In the genomic region with DNA sequence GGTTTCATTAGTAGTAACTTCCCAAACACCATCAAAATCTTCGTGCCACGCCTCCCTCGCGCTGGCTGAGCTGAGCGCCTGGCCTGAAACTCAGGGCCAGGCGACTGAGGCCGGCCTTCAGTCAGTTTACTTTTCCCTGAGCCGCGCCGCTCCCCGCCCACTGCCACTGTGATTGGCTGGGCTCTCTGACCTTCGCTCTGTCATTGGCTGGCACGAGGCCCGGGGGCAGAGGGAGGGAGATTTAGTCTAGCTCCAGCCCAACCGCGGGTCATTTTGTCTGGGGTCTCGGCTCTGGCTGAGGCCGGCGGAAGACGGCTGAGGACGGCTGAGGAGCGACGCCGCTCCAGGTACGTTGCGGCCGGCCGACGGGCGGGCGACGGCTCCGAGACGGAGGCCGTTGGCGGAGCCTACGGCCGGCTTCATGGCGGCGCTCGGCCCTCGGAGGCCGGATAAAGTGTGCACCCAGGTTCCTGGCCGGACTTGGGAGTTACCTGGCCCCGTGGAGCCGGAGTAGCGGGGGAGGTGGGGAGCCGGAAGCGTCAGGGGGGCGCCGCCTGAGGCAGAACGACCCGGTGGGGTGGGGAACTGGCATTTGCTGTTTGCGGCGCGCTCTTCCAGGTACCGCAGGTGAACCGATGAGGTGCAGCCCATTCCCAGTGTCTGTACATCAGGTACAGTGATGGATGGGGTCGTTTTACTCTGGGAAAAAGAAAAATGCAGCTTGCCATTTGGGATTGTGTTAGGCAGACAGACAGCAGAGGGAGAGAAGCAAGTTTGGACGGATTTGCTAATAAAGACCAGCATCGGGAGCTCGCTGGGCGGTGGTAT, we compare ENCODE assay signal across 8 mouse cellular contexts. TPM values are rescaled to one million over a fixed set of nuclear protein-coding genes. Genes with fewer than 3 reads are reported as not detected.
DNase-seq lines count a peak whose midpoint lies in the region; ATAC-seq and TF ChIP-seq lines count a peak whose summit lies in the region.

A gene (plus strand): TSS at position 34 of the 828 bp plus-strand sequence.

- 0 out of 2 replicates have a peak, but pooled peaks cover 5% of the 10 kb centered on the region for H3K27me3 ChIP-seq in embryonic facial prominence, embryonic 15.5 days
- H3K27me3 ChIP-seq in kidney, adult 2 months (replicated peaks; ENCODE audit: control insufficient read depth, insufficient read depth, low read length), result no peaks in the 10 kb centered on the region; the same call in 1 of the 2 replicates

- peaks cover 10% of the 10 kb centered on the region for H3K4me1 ChIP-seq in embryonic facial prominence, embryonic 15.5 days
- H3K4me1 ChIP-seq in kidney, adult 2 months (ENCODE audit: control insufficient read depth, insufficient read depth, low read length), result no peaks in the 10 kb centered on the region

- peak within 1 kb of the TSS; percentile 99 for H3K4me2 ChIP-seq in embryonic facial prominence, embryonic 15.5 days (replicated peaks)

- TF ChIP-seq CTCF in kidney, adult 2 months (conservative IDR thresholded peaks at IDR 0.05; ENCODE audit: insufficient read depth, insufficient read length, low read depth, low read length), result no peak

- TF ChIP-seq POLR2A in kidney, adult 2 months (IDR thresholded peaks at IDR 0.05; ENCODE audit: low read depth, low read length), result no peak

- under 1% methylated on average over 63 of the region's 63 CpGs for WGBS in embryonic facial prominence, embryonic 15.5 days
- WGBS in kidney, adult 2 months, result under 1% methylated on average over 63 of the region's 63 CpGs

- DNase-seq in c-Kit-positive CD71-negative TER-119-negative erythroid progenitor cells, embryonic 14.5 days (ENCODE audit: low read depth), result peak; percentile 53
- peak; percentile 81 for DNase-seq in heart, adult 8-10 months (ENCODE audit: low spot score)
- peak; percentile 93 for DNase-seq in kidney, adult 2 months
- DNase-seq in left cerebral cortex, postnatal 4 days, result peak; percentile 96
- peak; percentile 93 for DNase-seq in mesoderm, embryonic 11.5 days (ENCODE audit: low read depth, low spot score)
- DNase-seq in skeletal muscle tissue, adult 2 months (ENCODE audit: low read depth, low spot score), result peak; percentile 38
- DNase-seq in MN1 (ENCODE audit: low spot score), result no peak

- H3K36me3 ChIP-seq in embryonic facial prominence, embryonic 15.5 days, result no peaks in the 10 kb centered on the region
- no peaks in the 10 kb centered on the region for H3K36me3 ChIP-seq in kidney, adult 2 months (ENCODE audit: control insufficient read depth, insufficient read depth, low read length)

- no peak within 1 kb of the TSS for H3K27ac ChIP-seq in embryonic facial prominence, embryonic 15.5 days (replicated peaks)
- no peak within 1 kb of the TSS for H3K27ac ChIP-seq in kidney, adult 2 months (ENCODE audit: insufficient read depth, low read depth, low read length)

- no peaks in the 10 kb centered on the region; the same call in 1 of the 2 replicates for H3K9me3 ChIP-seq in embryonic facial prominence, embryonic 15.5 days (replicated peaks)

- intact Hi-C loops in left cerebral cortex, postnatal 4 days (cut with DNase I), result no loop called here

- H3K9ac ChIP-seq in embryonic facial prominence, embryonic 15.5 days, result peak within 1 kb of the TSS; percentile 37; the same call in 1 of the 2 replicates

- peak within 1 kb of the TSS; percentile 59 for H3K4me3 ChIP-seq in embryonic facial prominence, embryonic 15.5 days (replicated peaks)
- H3K4me3 ChIP-seq in kidney, adult 2 months (ENCODE audit: insufficient read depth, low read depth, low read length), result peak within 1 kb of the TSS; percentile 49

- peak; percentile 92 for ATAC-seq in embryonic facial prominence, embryonic 15.5 days (ENCODE audit: insufficient number of reproducible peaks, low FRiP score, low TSS enrichment, low read depth)

RNA-seq across cellular contexts. Expression of the gene that starts here (rescaled TPM):
- 1.1 and 1.3 TPM in 2 replicates for polyA plus RNA-seq in embryonic facial prominence, embryonic 15.5 days (2015; fragmentation: Nextera tagmentation; extraction: Ambion mirVana)
- not detected for total RNA-seq in heart, adult 8-10 months (2022)
- 0.24 and 0.25 TPM in 2 replicates for polyA plus RNA-seq in kidney, adult 2 months (2012; rRNA removed)
- total RNA-seq in left cerebral cortex, postnatal 4 days (2021), result under 1 TPM; 0.44 to 0.60 TPM

Comparison
In these comparisons a context has a peak if more than half of its experiments do, and no peak if none do; other contexts are left out.
1. Peak in DNase-seq in heart, adult 8-10 months; RNA of the gene not detected or under 1 TPM.
2. Peak in DNase-seq and H3K4me3 ChIP-seq in kidney, adult 2 months; RNA of the gene not detected or under 1 TPM.
3. Peak in DNase-seq in left cerebral cortex, postnatal 4 days; RNA of the gene not detected or under 1 TPM.